Mouse (Mus musculus) heart, embryonic 14.5 days (tissue): ENCODE measurements around the gene Anks1b. TPM values are rescaled to one million over a fixed set of nuclear protein-coding genes. Genes with fewer than 3 reads are reported as not detected.

Experiments used
- ATAC-seq: fragments of 200-750 bp; cut with Nextera tagmentation; 2 replicates; pipeline ENCODE4 v1.8.0; 2017; ENCODE audit warnings: low read depth, moderate TSS enrichment; ENCODE audit not compliant: insufficient number of reproducible peaks, insufficient read depth, low FRiP score
- H3K27ac ChIP-seq, 2 experiments: fragments of 200-500 bp in 1 of 2; fragments of 300-500 bp in 1 of 2; sonication (generic) in 1 of 2; replicated peaks in 1 of 2; 2 replicates each; pipeline ENCODE4 v1.5.1; 2012 to 2014; ENCODE audit warnings: low read depth in 2 of 2, low read length in 2 of 2, control low read depth in 1 of 2, mild to moderate bottlenecking in 1 of 2, mixed read lengths in 1 of 2; ENCODE audit not compliant: control insufficient read depth in 1 of 2, insufficient read depth in 1 of 2
- H3K27me3 ChIP-seq: fragments of 300-500 bp; sonication (generic); 2 replicates; pipeline ENCODE4 v1.6.1; 2014; ENCODE audit warnings: mild to moderate bottlenecking, low read length, control low read depth; ENCODE audit not compliant: control insufficient read depth, insufficient read depth
- H3K36me3 ChIP-seq: fragments of 300-500 bp; sonication (generic); 2 replicates; pipeline ENCODE4 v1.6.1; 2014; ENCODE audit warnings: mild to moderate bottlenecking, control low read depth, low read length, mixed read lengths; ENCODE audit not compliant: control insufficient read depth, insufficient read depth
- H3K4me1 ChIP-seq, 2 experiments: fragments of 200-500 bp in 1 of 2; fragments of 300-500 bp in 1 of 2; sonication (generic) in 1 of 2; 2 replicates each; pipeline ENCODE4 v1.6.1; 2012 to 2014; ENCODE audit warnings: low read length in 2 of 2, control low read depth in 1 of 2, mixed read lengths in 1 of 2; ENCODE audit not compliant: control insufficient read depth in 2 of 2, insufficient read depth in 2 of 2
- H3K4me2 ChIP-seq: fragments of 300-500 bp; sonication (generic); 2 replicates; pipeline ENCODE4 v1.6.1; 2014; ENCODE audit warnings: mild to moderate bottlenecking, low read length
- H3K4me3 ChIP-seq, 2 experiments: fragments of 200-500 bp in 1 of 2; fragments of 300-500 bp in 1 of 2; sonication (generic) in 1 of 2; 2 replicates each; pipeline ENCODE4 v1.5.1; 2012 to 2014; ENCODE audit warnings: low read length in 2 of 2, mild to moderate bottlenecking in 2 of 2, control low read depth in 1 of 2, low read depth in 1 of 2, moderate library complexity in 1 of 2; ENCODE audit not compliant: control insufficient read depth in 1 of 2, insufficient read depth in 1 of 2
- H3K9ac ChIP-seq: fragments of 300-500 bp; sonication (generic); 2 replicates; pipeline ENCODE4 v1.6.1; 2014; ENCODE audit warnings: mild to moderate bottlenecking, low read length
- H3K9me3 ChIP-seq: fragments of 300-500 bp; sonication (generic); 2 replicates; pipeline ENCODE4 v1.6.1; 2016; ENCODE audit warnings: low read length, control low read depth; ENCODE audit not compliant: control insufficient read depth
- WGBS: fragments of 180-500 bp; shearing (Covaris S2); extraction: QIAGEN DNeasy Blood & Tissue Kit; methylation state at CpG from one replicate; pipeline ENCODE4 v1.1.7; 2014; 5-methylcytosine and 5-hydroxymethylcytosine counted together
- polyA plus RNA-seq: library from polyadenylated mRNA; unstranded; fragments of >200 nt; fragmentation: Nextera tagmentation; extraction: Ambion mirVana; gene quantifications from 2 replicates; pipeline ENCODE4 v1.2.1, GENCODE M21; 2014

Gene Anks1b
- polyA plus RNA-seq, 1 experiment from 2014 or later = 0.14 TPM

- H3K9ac ChIP-seq = peak overlapping the region; percentile 32
- peaks cover 0 to 4% of the 10 kb centered on the region in 2 experiments; a peak in 1 of 4 replicates for H3K4me1 ChIP-seq
- peak overlapping the region; percentile 8 to 23; a peak in 3 of 4 replicates for H3K4me3 ChIP-seq
- ATAC-seq = peak; percentile 47; the same call in 1 of the 2 replicates
- peak overlapping the region; percentile 57 for H3K4me2 ChIP-seq
- H3K27me3 ChIP-seq = no peaks in the 10 kb centered on the region
- no peak overlapping the region for H3K27ac ChIP-seq
- 24% methylated on average over 29 of the region's 29 CpGs for WGBS
- H3K36me3 ChIP-seq = no peaks in the 10 kb centered on the region
- H3K9me3 ChIP-seq = no peaks in the 10 kb centered on the region
These were observed 703.1 kb downstream of the Anks1b start for GRCm38 (mm10) chr10:90576191-90577098.

- WGBS = 63% methylated on average over 6 of the region's 6 CpGs
- Histone ChIP-seq H3K36me3 (no peaks in the 10 kb centered on the region), H3K27me3 (no peaks in the 10 kb centered on the region), H3K4me2 (peak overlapping the region; percentile 57), H3K9me3 (no peaks in the 10 kb centered on the region), H3K9ac (no peak overlapping the region), H3K4me3 (peak overlapping the region in 1 of 2 experiments; percentile 23; a peak in 1 of 4 replicates), H3K4me1 (peaks cover 0 to 4% of the 10 kb centered on the region in 2 experiments; a peak in 1 of 4 replicates), H3K27ac (no peak overlapping the region)
- ATAC-seq = no peak
These were observed 703.8 kb downstream of the Anks1b start for GRCm38 (mm10) chr10:90577099-90577461.

GRCm38 (mm10) chr10:90577777-90578176 lies 704.5 kb downstream of the Anks1b start:
- Histone ChIP-seq H3K36me3 (no peaks in the 10 kb centered on the region), H3K27ac (no peak overlapping the region), H3K4me3 (no peak overlapping the region), H3K9ac (no peak overlapping the region), H3K27me3 (no peaks in the 10 kb centered on the region), H3K4me1 (peaks cover 0 to 4% of the 10 kb centered on the region in 2 experiments; a peak in 1 of 4 replicates), H3K9me3 (no peaks in the 10 kb centered on the region), H3K4me2 (no peak overlapping the region)
- 71% methylated on average over 9 of the region's 9 CpGs for WGBS
- ATAC-seq = no peak

GRCm38 (mm10) chr10:90579970-90580369 lies 706.7 kb downstream of the Anks1b start:
- Histone ChIP-seq H3K9me3 (no peaks in the 10 kb centered on the region), H3K36me3 (no peaks in the 10 kb centered on the region), H3K4me1 (peaks cover 0 to 4% of the 10 kb centered on the region in 2 experiments; a peak in 1 of 4 replicates), H3K9ac (no peak overlapping the region), H3K27ac (no peak overlapping the region), H3K27me3 (no peaks in the 10 kb centered on the region), H3K4me3 (no peak overlapping the region), H3K4me2 (no peak overlapping the region)
- 69% methylated on average over 5 of the region's 5 CpGs for WGBS
- ATAC-seq = no peak

- 44% methylated on average over 4 of the region's 4 CpGs for WGBS
- Histone ChIP-seq H3K36me3 (no peaks in the 10 kb centered on the region), H3K4me3 (no peak overlapping the region), H3K27ac (no peak overlapping the region), H3K4me1 (no peaks in the 10 kb centered on the region), H3K9ac (no peak overlapping the region), H3K4me2 (no peak overlapping the region), H3K27me3 (no peaks in the 10 kb centered on the region), H3K9me3 (no peaks in the 10 kb centered on the region)
- ATAC-seq = no peak
These were observed 710.7 kb downstream of the Anks1b start for GRCm38 (mm10) chr10:90584052-90584451.

GRCm38 (mm10) chr10:90596142-90596541 lies 722.8 kb downstream of the Anks1b start:
- Histone ChIP-seq H3K4me3 (no peak overlapping the region), H3K4me1 (no peaks in the 10 kb centered on the region), H3K36me3 (no peaks in the 10 kb centered on the region), H3K27me3 (no peaks in the 10 kb centered on the region), H3K9me3 (no peaks in the 10 kb centered on the region), H3K9ac (no peak overlapping the region), H3K27ac (no peak overlapping the region), H3K4me2 (no peak overlapping the region)
- ATAC-seq = no peak
- WGBS = 30% methylated on average over 3 of the region's 3 CpGs

- H3K27me3 ChIP-seq = no peaks in the 10 kb centered on the region
- no peaks in the 10 kb centered on the region for H3K9me3 ChIP-seq
- no peaks in the 10 kb centered on the region for H3K4me1 ChIP-seq
- H3K36me3 ChIP-seq = no peaks in the 10 kb centered on the region
- H3K4me3 ChIP-seq = no peak overlapping the region
- no peak overlapping the region for H3K27ac ChIP-seq
- no peak overlapping the region for H3K4me2 ChIP-seq
- no peak for ATAC-seq
- H3K9ac ChIP-seq = no peak overlapping the region
- WGBS = 28% methylated on average over 3 of the region's 3 CpGs
These were observed 723.3 kb downstream of the Anks1b start for GRCm38 (mm10) chr10:90596576-90596975.
